Mouse (Mus musculus) embryo, embryonic 10 days (tissue): Measurements from ENCODE around the gene Aff3.

Source experiments
- DNase-seq: peaks from one replicate; pipeline ENCODE4 v3.0.0-alpha.2; 2015; ENCODE audit warnings: low spot score

Gene Aff3

GRCm38 (mm10) chr1:38664777-38665176, at the start of gene Aff3:
Gene Aff3 (minus strand): TSS chr1:38664955.
- no peak for DNase-seq

- no peak for DNase-seq
These were observed 35.9 kb upstream of the Aff3 start for GRCm38 (mm10) chr1:38700646-38701045.

GRCm38 (mm10) chr1:38699244-38699643, 34.5 kb upstream of the Aff3 start:
- no peak for DNase-seq

- no peak for DNase-seq
These were observed 31.3 kb upstream of the Aff3 start for GRCm38 (mm10) chr1:38695812-38696681.

- no peak for DNase-seq
These were observed 30.5 kb upstream of the Aff3 start for GRCm38 (mm10) chr1:38695089-38695811.

GRCm38 (mm10) chr1:38694142-38694541, 29.4 kb upstream of the Aff3 start:
- DNase-seq, result no peak

GRCm38 (mm10) chr1:38690471-38690870, 25.7 kb upstream of the Aff3 start:
- DNase-seq, result no peak

GRCm38 (mm10) chr1:38688216-38688615, 23.5 kb upstream of the Aff3 start:
- no peak for DNase-seq

GRCm38 (mm10) chr1:38685706-38686105, 21.0 kb upstream of the Aff3 start:
- DNase-seq, result no peak

GRCm38 (mm10) chr1:38683158-38683721, 18.5 kb upstream of the Aff3 start:
- DNase-seq, result no peak

GRCm38 (mm10) chr1:38679890-38680289, 15.1 kb upstream of the Aff3 start:
- no peak for DNase-seq

- no peak for DNase-seq
These were observed 7.0 kb upstream of the Aff3 start for GRCm38 (mm10) chr1:38671756-38672155.

GRCm38 (mm10) chr1:38671019-38671418, 6.3 kb upstream of the Aff3 start:
- DNase-seq, result no peak

GRCm38 (mm10) chr1:38668327-38668726, 3.6 kb upstream of the Aff3 start:
- DNase-seq, result no peak

- no peak for DNase-seq
These were observed 3.1 kb upstream of the Aff3 start for GRCm38 (mm10) chr1:38667892-38668291.

- DNase-seq, result no peak
These were observed 2.0 kb upstream of the Aff3 start for GRCm38 (mm10) chr1:38666766-38667118.

GRCm38 (mm10) chr1:38666111-38666765, 1.5 kb upstream of the Aff3 start:
- DNase-seq, result no peak

- DNase-seq, result no peak
These were observed 856 bp upstream of the Aff3 start for GRCm38 (mm10) chr1:38665611-38666010.

GRCm38 (mm10) chr1:38664261-38664660, 494 bp downstream of the Aff3 start:
- DNase-seq, result no peak

- no peak for DNase-seq
These were observed 2.0 kb downstream of the Aff3 start for GRCm38 (mm10) chr1:38662616-38663193.

- DNase-seq, result no peak
These were observed 5.7 kb downstream of the Aff3 start for GRCm38 (mm10) chr1:38658933-38659553.

GRCm38 (mm10) chr1:38658376-38658775, 6.4 kb downstream of the Aff3 start:
- no peak for DNase-seq
